Mouse (Mus musculus) heart, embryonic 13.5 days (tissue): ENCODE data around the gene Rtp3. TPM values are rescaled to one million over a fixed set of nuclear protein-coding genes. Genes with fewer than 3 reads are reported as not detected.

Experiments used
- ATAC-seq: fragments of 200-750 bp; cut with Nextera tagmentation; 2 replicates; pipeline ENCODE4 v1.8.0; 2017; ENCODE audit warnings: moderate TSS enrichment; ENCODE audit not compliant: insufficient number of reproducible peaks, low FRiP score, low TSS enrichment; ENCODE audit errors: extremely low read depth
- H3K27ac ChIP-seq: fragments of 300-500 bp; sonication (generic); replicated peaks from 2 replicates; pipeline ENCODE4 v1.5.1; 2015; ENCODE audit warnings: moderate library complexity, mild to moderate bottlenecking, inconsistent platforms
- H3K27me3 ChIP-seq: fragments of 300-500 bp; sonication (generic); replicated peaks from 2 replicates; pipeline ENCODE4 v1.6.1; 2015; ENCODE audit warnings: mild to moderate bottlenecking, inconsistent platforms
- H3K36me3 ChIP-seq: fragments of 300-500 bp; sonication (generic); 2 replicates; pipeline ENCODE4 v1.6.1; 2015; ENCODE audit warnings: mild to moderate bottlenecking, inconsistent platforms
- H3K4me1 ChIP-seq: fragments of 300-500 bp; sonication (generic); 2 replicates; pipeline ENCODE4 v1.6.1; 2015; ENCODE audit warnings: inconsistent platforms
- H3K4me2 ChIP-seq: fragments of 300-500 bp; sonication (generic); 2 replicates; pipeline ENCODE4 v1.6.1; 2015; ENCODE audit warnings: inconsistent platforms, mild to moderate bottlenecking, moderate library complexity
- H3K4me3 ChIP-seq: fragments of 300-500 bp; sonication (generic); 2 replicates; pipeline ENCODE4 v1.5.1; 2015; ENCODE audit warnings: moderate library complexity, mild to moderate bottlenecking, inconsistent platforms
- H3K9ac ChIP-seq: fragments of 300-500 bp; sonication (generic); 2 replicates; pipeline ENCODE4 v1.6.1; 2015; ENCODE audit warnings: inconsistent platforms, mild to moderate bottlenecking, moderate library complexity
- H3K9me3 ChIP-seq: fragments of 300-500 bp; sonication (generic); 2 replicates; pipeline ENCODE4 v1.6.1; 2016; ENCODE audit warnings: inconsistent platforms
- WGBS: fragments of 180-500 bp; shearing (Covaris S2); methylation state at CpG from one replicate; pipeline ENCODE4 v1.1.7; 2015; ENCODE audit warnings: mixed read lengths; 5-methylcytosine and 5-hydroxymethylcytosine counted together
- polyA plus RNA-seq: library from polyadenylated mRNA; unstranded; fragments of >200 nt; fragmentation: Nextera tagmentation; extraction: Ambion mirVana; gene quantifications from 2 replicates; pipeline ENCODE4 v1.2.1, GENCODE M21; 2015

Gene Rtp3
- polyA plus RNA-seq, 1 experiment from 2014 or later = 0.05 TPM

GRCm38 (mm10) chr9:110945343-110945742, 45.0 kb downstream of the Rtp3 start:
- H3K27me3 ChIP-seq = peaks cover 48% of the 10 kb centered on the region
- H3K4me2 ChIP-seq = no peak overlapping the region
- WGBS = 20% methylated on average over 18 of the region's 18 CpGs
- H3K27ac ChIP-seq = no peak overlapping the region
- H3K4me1 ChIP-seq = peaks cover 19% of the 10 kb centered on the region
- H3K4me3 ChIP-seq = no peak overlapping the region
- ATAC-seq = no peak
- H3K9ac ChIP-seq = no peak overlapping the region
- H3K36me3 ChIP-seq = no peaks in the 10 kb centered on the region
- no peaks in the 10 kb centered on the region for H3K9me3 ChIP-seq

GRCm38 (mm10) chr9:110944265-110944664, 46.1 kb downstream of the Rtp3 start:
- ATAC-seq = no peak
- no peaks in the 10 kb centered on the region for H3K36me3 ChIP-seq
- no peak overlapping the region for H3K27ac ChIP-seq
- no peak overlapping the region for H3K4me3 ChIP-seq
- peaks cover 48% of the 10 kb centered on the region for H3K27me3 ChIP-seq
- no peaks in the 10 kb centered on the region for H3K9me3 ChIP-seq
- WGBS = 31% methylated on average over 13 of the region's 13 CpGs
- H3K4me2 ChIP-seq = no peak overlapping the region
- peaks cover 19% of the 10 kb centered on the region for H3K4me1 ChIP-seq
- no peak overlapping the region for H3K9ac ChIP-seq

GRCm38 (mm10) chr9:110937506-110938490, 52.6 kb downstream of the Rtp3 start:
- ATAC-seq = no peak
- WGBS = 63% methylated on average over 12 of the region's 12 CpGs
- H3K4me3 ChIP-seq = no peak overlapping the region
- H3K4me2 ChIP-seq = no peak overlapping the region
- no peak overlapping the region for H3K9ac ChIP-seq
- H3K4me1 ChIP-seq = no peaks in the 10 kb centered on the region
- no peaks in the 10 kb centered on the region for H3K36me3 ChIP-seq
- H3K27ac ChIP-seq = no peak overlapping the region
- H3K27me3 ChIP-seq = no peaks in the 10 kb centered on the region
- H3K9me3 ChIP-seq = no peaks in the 10 kb centered on the region

- Histone ChIP-seq H3K9ac (no peak overlapping the region), H3K27ac (no peak overlapping the region), H3K4me3 (no peak overlapping the region), H3K27me3 (no peaks in the 10 kb centered on the region), H3K9me3 (no peaks in the 10 kb centered on the region), H3K4me2 (no peak overlapping the region), H3K4me1 (no peaks in the 10 kb centered on the region), H3K36me3 (no peaks in the 10 kb centered on the region)
- WGBS = 83% methylated on average over 7 of the region's 7 CpGs
- no peak for ATAC-seq
These were observed 54.4 kb downstream of the Rtp3 start for GRCm38 (mm10) chr9:110935941-110936340.

Other genes with a start within 250 kb of the Rtp3 start
- 3,771 and 4,285 TPM in 2 replicates for gene Myl3, start 248.7 kb downstream of the Rtp3 start, polyA plus RNA-seq
- gene Pth1r, start 243.4 kb downstream of the Rtp3 start, polyA plus RNA-seq = 31.2 and 33.3 TPM in 2 replicates
- gene Prss42, start 192.4 kb downstream of the Rtp3 start, polyA plus RNA-seq = 0.11 TPM in 1 of 2 replicates, not detected in the other
- gene Prss44, start 176.6 kb downstream of the Rtp3 start, polyA plus RNA-seq = not detected in 2 replicates
- gene Prss43, start 163.9 kb downstream of the Rtp3 start, polyA plus RNA-seq = not detected in 2 replicates
- gene Prss45, start 156.0 kb downstream of the Rtp3 start, polyA plus RNA-seq = not detected in 2 replicates
- gene Prss46, start 146.1 kb downstream of the Rtp3 start, polyA plus RNA-seq = not detected in 2 replicates
- gene Prss50, start 132.6 kb downstream of the Rtp3 start, polyA plus RNA-seq = 0.13 and 0.56 TPM in 2 replicates
- gene Als2cl, start 110.7 kb downstream of the Rtp3 start, polyA plus RNA-seq = 0.88 and 0.97 TPM in 2 replicates
- gene Tmie, start 110.5 kb downstream of the Rtp3 start, polyA plus RNA-seq = 0.16 and 0.20 TPM in 2 replicates
- not detected in 2 replicates for gene Fam240a, start 73.7 kb downstream of the Rtp3 start, polyA plus RNA-seq
- gene Tdgf1, start 44.4 kb downstream of the Rtp3 start, polyA plus RNA-seq = not detected in 2 replicates
- 2.3 and 2.6 TPM in 2 replicates for gene Lrrc2, start 39.0 kb downstream of the Rtp3 start, polyA plus RNA-seq
- 1.1 TPM in 2 replicates for gene Ltf, start 28.7 kb upstream of the Rtp3 start, polyA plus RNA-seq
- 2.5 and 2.8 TPM in 2 replicates for gene Ccrl2, start 66.9 kb upstream of the Rtp3 start, polyA plus RNA-seq
- gene Lrrfip2, start 127.0 kb upstream of the Rtp3 start, polyA plus RNA-seq = 53.0 and 56.4 TPM in 2 replicates